Mouse (Mus musculus) intestine, postnatal 0 days (tissue): ENCODE data around the gene Nos1ap. TPM values are rescaled to one million over a fixed set of nuclear protein-coding genes. Genes with fewer than 3 reads are reported as not detected.

ENCODE experiments used
- ATAC-seq: fragments of 200-750 bp; cut with Nextera tagmentation; 2 replicates; pipeline ENCODE4 v1.8.0; 2017; ENCODE audit warnings: mild to moderate bottlenecking, moderate TSS enrichment, moderate library complexity
- H3K27ac ChIP-seq: fragments of 300-500 bp; sonication (generic); 2 replicates; pipeline ENCODE4 v1.5.1; 2014; ENCODE audit warnings: mild to moderate bottlenecking, low read depth, low read length, moderate library complexity
- H3K27me3 ChIP-seq: fragments of 300-500 bp; sonication (generic); replicated peaks from 2 replicates; pipeline ENCODE4 v1.6.1; 2014; ENCODE audit warnings: low read length, mixed read lengths; ENCODE audit not compliant: control insufficient read depth, insufficient read depth
- H3K36me3 ChIP-seq: fragments of 300-500 bp; sonication (generic); 2 replicates; pipeline ENCODE4 v1.6.1; 2014; ENCODE audit warnings: mild to moderate bottlenecking, moderate library complexity; ENCODE audit not compliant: control insufficient read depth, insufficient read depth
- H3K4me1 ChIP-seq: fragments of 300-500 bp; sonication (generic); replicated peaks from 2 replicates; pipeline ENCODE4 v1.6.1; 2014; ENCODE audit warnings: antibody characterized with exemption, low read length, mixed read lengths; ENCODE audit not compliant: control insufficient read depth, insufficient read depth
- H3K4me2 ChIP-seq: fragments of 300-500 bp; sonication (generic); replicated peaks from 2 replicates; pipeline ENCODE4 v1.6.1; 2014; ENCODE audit warnings: low read depth, mild to moderate bottlenecking, moderate library complexity
- H3K4me3 ChIP-seq: fragments of 300-500 bp; sonication (generic); 2 replicates; pipeline ENCODE4 v1.5.1; 2014; ENCODE audit warnings: low read depth, low read length
- H3K9ac ChIP-seq: fragments of 300-500 bp; sonication (generic); 2 replicates; pipeline ENCODE4 v1.6.1; 2014; ENCODE audit warnings: mild to moderate bottlenecking, low read depth, low read length
- H3K9me3 ChIP-seq: fragments of 300-500 bp; sonication (generic); 2 replicates; pipeline ENCODE4 v1.6.1; 2016; ENCODE audit warnings: mixed run types; ENCODE audit not compliant: control insufficient read depth
- CTCF ChIP-seq: sonication (generic); IDR thresholded peaks from 2 replicates; pipeline ENCODE4 v1.5.1; 2016; ENCODE audit warnings: low read depth, mild to moderate bottlenecking, control low read depth, antibody characterized with exemption, moderate library complexity
- WGBS: fragments of 180-500 bp; shearing (Covaris S2); extraction: QIAGEN DNeasy Blood & Tissue Kit; methylation state at CpG from one replicate; pipeline ENCODE4 v1.1.7; 2014; 5-methylcytosine and 5-hydroxymethylcytosine counted together
- polyA plus RNA-seq: library from polyadenylated mRNA; unstranded; fragments of >200 nt; fragmentation: Nextera tagmentation; extraction: Ambion mirVana; gene quantifications from 2 replicates; pipeline ENCODE4 v1.2.1, GENCODE M21; 2015

The Nos1ap gene
- polyA plus RNA-seq, 1 experiment from 2014 or later = 3.8 TPM

GRCm38 (mm10) chr1:170360183-170360915, 229.3 kb downstream of the Nos1ap start:
- H3K4me2 ChIP-seq = no peak overlapping the region
- WGBS = 50% methylated on average over 10 of the region's 10 CpGs
- H3K4me3 ChIP-seq = no peak overlapping the region
- no peaks in the 10 kb centered on the region for H3K9me3 ChIP-seq
- H3K27ac ChIP-seq = no peak overlapping the region
- no peak overlapping the region for H3K9ac ChIP-seq
- TF ChIP-seq CTCF = no peak
- H3K27me3 ChIP-seq = no peaks in the 10 kb centered on the region
- ATAC-seq = no peak
- H3K36me3 ChIP-seq = no peaks in the 10 kb centered on the region
- no peaks in the 10 kb centered on the region for H3K4me1 ChIP-seq

GRCm38 (mm10) chr1:170353335-170353734, 236.3 kb downstream of the Nos1ap start:
- no peak for TF ChIP-seq CTCF
- 68% methylated on average over 3 of the region's 3 CpGs for WGBS

GRCm38 (mm10) chr1:170351080-170351479, 238.6 kb downstream of the Nos1ap start:
- Histone ChIP-seq H3K9ac (no peak overlapping the region), H3K4me2 (no peak overlapping the region), H3K36me3 (no peaks in the 10 kb centered on the region), H3K4me1 (no peaks in the 10 kb centered on the region), H3K4me3 (no peak overlapping the region), H3K9me3 (no peaks in the 10 kb centered on the region), H3K27me3 (no peaks in the 10 kb centered on the region), H3K27ac (no peak overlapping the region)
- no peak for TF ChIP-seq CTCF
- no peak for ATAC-seq

More at GRCm38 (mm10) chr1:170353335-170353734, 236.3 kb downstream of the Nos1ap start:
- no peak overlapping the region for H3K27ac ChIP-seq
- no peaks in the 10 kb centered on the region for H3K27me3 ChIP-seq
- no peak overlapping the region for H3K9ac ChIP-seq
- no peaks in the 10 kb centered on the region for H3K36me3 ChIP-seq
- H3K4me2 ChIP-seq = no peak overlapping the region
- no peaks in the 10 kb centered on the region for H3K9me3 ChIP-seq
- no peak overlapping the region for H3K4me3 ChIP-seq
- H3K4me1 ChIP-seq = no peaks in the 10 kb centered on the region
- ATAC-seq = no peak

GRCm38 (mm10) chr1:170346266-170346665, 243.4 kb downstream of the Nos1ap start:
- Histone ChIP-seq H3K27me3 (no peaks in the 10 kb centered on the region), H3K9me3 (no peaks in the 10 kb centered on the region), H3K4me2 (no peak overlapping the region), H3K27ac (no peak overlapping the region), H3K9ac (no peak overlapping the region), H3K36me3 (no peaks in the 10 kb centered on the region), H3K4me1 (no peaks in the 10 kb centered on the region), H3K4me3 (no peak overlapping the region)
- TF ChIP-seq CTCF = no peak
- no peak for ATAC-seq
- 69% methylated on average over 3 of the region's 3 CpGs for WGBS

GRCm38 (mm10) chr1:170343906-170344305, 245.8 kb downstream of the Nos1ap start:
- Histone ChIP-seq H3K36me3 (no peaks in the 10 kb centered on the region), H3K9ac (no peak overlapping the region), H3K27me3 (no peaks in the 10 kb centered on the region), H3K4me3 (no peak overlapping the region), H3K4me1 (no peaks in the 10 kb centered on the region), H3K27ac (no peak overlapping the region), H3K4me2 (no peak overlapping the region), H3K9me3 (no peaks in the 10 kb centered on the region)
- 90% methylated on average over 4 of the region's 4 CpGs for WGBS
- TF ChIP-seq CTCF = no peak
- no peak for ATAC-seq

GRCm38 (mm10) chr1:170343081-170343480, 246.6 kb downstream of the Nos1ap start:
- 87% methylated on average over 8 of the region's 8 CpGs for WGBS
- no peak for ATAC-seq
- no peaks in the 10 kb centered on the region for H3K9me3 ChIP-seq
- no peak for TF ChIP-seq CTCF
- no peak overlapping the region for H3K9ac ChIP-seq
- H3K4me1 ChIP-seq = no peaks in the 10 kb centered on the region
- no peak overlapping the region for H3K4me2 ChIP-seq
- H3K27ac ChIP-seq = no peak overlapping the region
- no peaks in the 10 kb centered on the region for H3K27me3 ChIP-seq
- no peak overlapping the region for H3K4me3 ChIP-seq
- H3K36me3 ChIP-seq = no peaks in the 10 kb centered on the region
